Mouse (Mus musculus) cerebellum, postnatal 36 days (tissue): ENCODE measurements at regions not wholly inside any gene's neighbourhood (a gene's known extent, or its start where the extent isn't known, plus 50 kb on each side); places are given as distances from the start of the nearest gene placed in this dataset.
"Not testable (repeated sequence)": the region's sequence is repeated elsewhere in the genome, so short reads cannot be mapped to it uniquely, and the experiment has no call there.

Source experiments
- DNase-seq, 2 experiments: peaks; one replicate each; pipeline ENCODE4 v3.0.0; 2021 to 2022; ENCODE audit warnings: mixed read lengths in 2 of 2

DNA sequence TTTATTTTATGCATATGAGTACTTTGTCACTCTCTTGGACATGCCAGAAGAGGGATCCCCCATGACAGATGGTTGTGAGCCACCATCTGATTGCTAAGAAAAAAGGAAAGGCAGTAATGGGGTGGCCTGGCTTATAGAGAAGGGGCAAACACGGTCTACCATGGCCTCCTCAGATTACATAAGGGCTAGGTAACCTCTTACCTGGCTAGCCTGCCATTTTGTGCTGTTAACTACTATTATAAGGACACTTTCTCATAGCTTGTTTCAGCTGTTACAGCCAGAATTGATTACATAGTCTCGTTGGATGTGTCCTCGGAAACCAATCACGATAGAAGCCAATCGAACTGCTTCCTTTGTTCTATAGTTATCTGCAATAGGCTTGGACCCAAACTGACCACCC, 60.9 kb upstream of the Gm14496 start:
- no peak for DNase-seq

DNA sequence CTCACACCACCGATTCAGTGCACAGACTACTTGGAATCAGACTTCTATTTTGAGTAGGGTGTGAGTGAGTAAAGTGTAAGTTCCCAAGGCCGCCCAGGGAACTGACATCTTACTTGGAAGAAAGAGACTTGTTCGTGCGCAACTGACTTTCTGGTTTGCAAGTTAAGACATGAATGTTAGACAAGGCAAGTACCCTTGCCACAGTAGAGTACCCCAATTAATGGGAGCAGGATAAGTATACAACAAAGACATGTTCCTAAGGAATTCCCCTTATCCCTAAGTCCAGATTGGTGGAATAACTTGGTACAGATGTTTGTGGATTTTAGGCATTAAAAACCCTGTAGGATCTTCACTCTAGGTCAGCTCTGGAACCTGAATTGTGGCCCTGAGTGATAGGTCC, 60.4 kb upstream of the Gm14496 start:
- not testable (repeated sequence) for DNase-seq

DNA sequence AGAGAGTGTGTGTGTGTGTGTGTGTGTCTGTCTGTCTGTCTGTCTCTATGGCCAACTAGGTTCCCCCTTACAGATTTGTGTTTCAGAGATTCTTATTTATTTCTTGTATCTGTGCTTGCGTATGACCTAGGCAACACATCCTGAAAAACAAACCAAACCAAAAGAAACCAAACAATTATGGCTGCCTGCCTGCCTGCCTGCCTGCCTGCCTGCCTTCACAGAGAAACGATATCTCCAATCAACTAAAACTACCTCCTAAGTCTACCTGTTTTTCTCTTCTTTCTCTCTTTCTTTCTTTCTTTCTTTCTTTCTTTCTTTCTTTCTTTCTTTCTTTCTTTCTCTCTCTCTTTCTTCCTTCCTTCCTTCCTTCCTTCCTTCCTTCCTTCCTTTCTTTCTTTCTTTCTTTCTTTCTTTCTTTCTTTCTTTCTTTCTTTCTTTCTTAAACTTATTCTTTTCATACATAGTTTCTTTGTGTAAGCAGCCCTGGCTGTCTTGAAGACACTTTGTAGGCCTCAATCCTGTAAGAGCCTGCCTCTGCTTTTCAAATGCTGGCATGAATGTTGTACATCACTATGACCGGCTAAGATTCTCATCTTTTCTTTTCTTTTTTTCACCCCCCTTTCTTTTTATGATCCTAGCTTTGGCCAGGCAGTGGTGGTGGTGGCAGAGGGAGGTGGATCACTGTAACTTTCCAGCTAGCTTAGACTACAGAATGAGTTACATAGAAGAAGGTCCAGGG, 59.7 kb upstream of the Gm14496 start:
- DNase-seq: peak in 1 of 2 experiments; percentile 29

DNA sequence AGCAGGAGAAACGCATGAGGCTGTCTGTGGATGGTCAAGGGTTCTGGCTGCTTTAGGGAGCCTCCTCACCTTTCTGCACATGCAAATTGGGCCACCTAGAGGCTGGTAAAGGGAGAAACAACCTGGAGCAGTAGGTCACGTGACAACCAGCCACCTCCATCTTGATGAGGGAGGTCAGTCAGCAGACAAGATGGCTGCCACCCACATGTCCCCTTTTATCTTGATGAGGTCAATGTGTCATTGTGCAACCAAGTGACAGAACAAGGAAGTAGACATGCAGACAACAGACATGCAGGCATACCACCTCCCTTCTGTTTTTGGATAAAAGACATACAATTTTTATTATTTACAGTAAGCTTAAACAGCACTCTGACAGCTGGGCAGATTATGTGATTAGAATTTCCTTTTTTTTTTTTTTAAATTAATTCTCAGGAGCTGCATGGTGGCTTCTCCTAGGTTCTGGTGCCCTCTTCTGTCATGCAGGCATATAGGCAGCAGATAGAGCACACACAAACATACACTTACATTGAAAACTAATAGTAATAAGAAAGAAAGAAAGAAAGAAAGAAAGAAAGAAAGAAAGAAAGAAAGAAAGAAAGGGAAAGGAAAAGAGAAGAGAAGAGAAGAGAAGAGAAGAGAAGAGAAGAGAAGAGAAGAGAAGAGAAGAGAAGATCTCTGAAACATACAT, 58.9 kb upstream of the Gm14496 start:
- no peak for DNase-seq
